Mouse (Mus musculus): ENCODE measurements around the gene Cfap65. TPM values are rescaled to one million over a fixed set of nuclear protein-coding genes. Genes with fewer than 3 reads are reported as not detected.
A peak's percentile ranks its signal among the peaks of the same experiment; 100 is the strongest.

Cfap65 gene
- polyA plus RNA-seq, 1 experiment from 2014 or later: 0.04 TPM

DNA sequence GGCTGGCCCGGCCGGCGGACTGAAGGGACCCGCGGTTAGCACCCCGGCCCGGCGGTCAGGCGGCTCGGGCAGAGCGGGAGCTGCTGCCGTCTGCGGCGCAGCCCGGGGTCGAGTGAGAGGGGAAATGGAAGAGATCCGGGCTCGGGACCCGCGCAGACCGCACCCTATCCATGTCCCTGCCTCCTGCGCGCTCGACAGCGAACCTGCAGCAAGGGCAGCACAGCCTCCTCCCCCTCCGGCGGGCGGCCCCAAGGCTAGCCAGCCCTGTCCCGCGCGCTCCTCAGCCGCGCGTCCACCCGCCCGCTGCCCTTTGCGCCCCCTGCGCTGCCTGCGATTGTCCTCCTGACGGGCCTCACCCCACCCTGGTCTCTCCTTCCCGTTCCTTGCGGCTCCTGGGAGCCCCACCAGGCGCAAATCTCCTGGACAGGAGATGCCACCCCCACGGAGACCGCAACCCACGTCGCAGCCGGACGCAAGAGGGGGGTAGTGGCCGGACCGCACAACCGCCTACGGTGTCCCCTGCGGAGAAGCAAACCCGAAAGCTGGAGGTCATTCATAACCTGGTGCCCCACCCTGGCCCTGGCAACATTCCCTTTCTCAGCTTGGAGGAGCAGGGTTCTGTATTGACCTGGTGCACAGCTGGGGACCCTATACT, 16.3 kb upstream of the Cfap65 start, which contains the start of gene Ihh:
TSS of gene Ihh (minus strand) at position 117 of the 655 bp plus-strand sequence.
- peak within 1 kb of the TSS; percentile 27; the same call in 1 of the 2 replicates for H3K9ac ChIP-seq

GRCm38 (mm10) chr1:74950576-74951490, 15.4 kb upstream of the Cfap65 start:
- Histone ChIP-seq H3K4me3 (peak overlapping the region; percentile 37), H3K27ac (no peak overlapping the region), H3K9ac (peak overlapping the region; percentile 27; the same call in 1 of the 2 replicates), H3K27me3 (peaks cover 97% of the 10 kb centered on the region), H3K4me2 (replicated peaks) (peak overlapping the region; percentile 63), H3K9me3 (no peaks in the 10 kb centered on the region), H3K36me3 (no peaks in the 10 kb centered on the region), H3K4me1 (peaks cover 19% of the 10 kb centered on the region)
- 1% methylated on average over 84 of the region's 84 CpGs for WGBS
- no peak for ATAC-seq (ENCODE audit: insufficient number of reproducible peaks, insufficient read depth, low FRiP score, low TSS enrichment)

More for the DNA sequence above, 16.3 kb upstream of the Cfap65 start, which contains the start of gene Ihh:
- under 1% methylated on average over 43 of the region's 55 CpGs for WGBS
- no peaks in the 10 kb centered on the region for H3K36me3 ChIP-seq
- no peak for ATAC-seq (ENCODE audit: insufficient number of reproducible peaks, insufficient read depth, low FRiP score, low TSS enrichment)
- peaks cover 19% of the 10 kb centered on the region for H3K4me1 ChIP-seq
- no peak within 1 kb of the TSS for H3K27ac ChIP-seq
- H3K4me2 ChIP-seq (replicated peaks): peak within 1 kb of the TSS; percentile 63
- no peaks in the 10 kb centered on the region for H3K9me3 ChIP-seq
- peaks cover 92% of the 10 kb centered on the region for H3K27me3 ChIP-seq
- H3K4me3 ChIP-seq: peak within 1 kb of the TSS; percentile 37

GRCm38 (mm10) chr1:74950066-74950465, 14.7 kb upstream of the Cfap65 start:
- Histone ChIP-seq H3K9me3 (no peaks in the 10 kb centered on the region), H3K27ac (no peak overlapping the region), H3K36me3 (no peaks in the 10 kb centered on the region), H3K4me2 (replicated peaks) (no peak overlapping the region), H3K4me3 (no peak overlapping the region), H3K27me3 (peaks cover 99% of the 10 kb centered on the region), H3K9ac (no peak overlapping the region), H3K4me1 (peaks cover 19% of the 10 kb centered on the region)
- no peak for ATAC-seq (ENCODE audit: insufficient number of reproducible peaks, insufficient read depth, low FRiP score, low TSS enrichment)
- 3% methylated on average over 16 of the region's 16 CpGs for WGBS

- no peak for ATAC-seq (ENCODE audit: insufficient number of reproducible peaks, insufficient read depth, low FRiP score, low TSS enrichment)
Measured at GRCm38 (mm10) chr1:74949666-74950050, 14.3 kb upstream of the Cfap65 start.

DNA sequence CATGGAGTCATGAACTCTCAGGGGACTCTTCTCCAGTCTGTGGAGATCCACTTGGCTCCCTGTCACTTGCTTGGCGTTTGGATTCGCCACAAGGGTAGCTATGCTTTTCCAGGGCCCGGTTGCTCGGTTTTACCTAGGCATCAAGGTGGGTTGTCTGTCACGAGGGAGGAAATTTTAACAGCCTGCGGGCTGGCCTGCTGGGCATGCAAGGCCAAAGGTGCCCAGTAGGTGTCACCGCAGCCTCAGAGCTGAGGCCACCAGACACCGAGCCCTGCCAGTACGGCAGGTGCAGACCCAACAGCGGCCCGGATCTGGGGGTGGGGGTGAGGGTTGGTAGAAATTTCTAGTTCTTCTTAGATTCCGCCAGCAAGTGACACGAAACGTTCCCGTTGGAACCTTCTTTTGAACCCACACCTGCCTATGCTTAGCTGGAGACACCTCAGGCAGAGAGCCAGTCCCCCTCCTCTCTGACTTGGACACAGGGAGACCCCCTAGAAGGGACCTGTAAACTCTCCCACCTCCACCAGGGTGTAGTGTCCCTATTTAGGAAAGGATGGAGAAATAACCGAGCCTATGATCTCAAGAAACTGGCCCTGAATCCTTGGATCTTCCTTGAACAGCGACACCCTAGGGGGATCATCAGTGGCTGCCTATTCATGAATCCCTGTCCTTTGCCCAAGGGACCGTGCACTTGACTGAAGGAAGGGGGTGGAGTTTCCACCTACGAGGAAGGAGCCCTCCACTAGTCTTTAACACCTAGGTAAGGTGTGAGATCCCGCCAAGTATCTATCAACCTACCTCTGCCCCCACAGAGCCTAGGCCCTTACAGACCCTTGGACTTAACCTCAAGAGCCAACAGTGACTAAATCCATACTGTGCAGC, 13.6 kb upstream of the Cfap65 start:
- peaks cover 93% of the 10 kb centered on the region for H3K27me3 ChIP-seq
- no peak overlapping the region for H3K27ac ChIP-seq
- no peaks in the 10 kb centered on the region for H3K36me3 ChIP-seq
- peaks cover 19% of the 10 kb centered on the region for H3K4me1 ChIP-seq
- no peak overlapping the region for H3K9ac ChIP-seq
- WGBS: 3% methylated on average over 20 of the region's 20 CpGs
- no peak overlapping the region for H3K4me3 ChIP-seq
- no peaks in the 10 kb centered on the region for H3K9me3 ChIP-seq
- H3K4me2 ChIP-seq (replicated peaks): no peak overlapping the region
- no peak for ATAC-seq (ENCODE audit: insufficient number of reproducible peaks, insufficient read depth, low FRiP score, low TSS enrichment)

More at GRCm38 (mm10) chr1:74949666-74950050, 14.3 kb upstream of the Cfap65 start:
- Histone ChIP-seq H3K27ac (no peak overlapping the region), H3K4me3 (no peak overlapping the region), H3K27me3 (peaks cover 98% of the 10 kb centered on the region), H3K4me1 (peaks cover 19% of the 10 kb centered on the region), H3K9me3 (no peaks in the 10 kb centered on the region), H3K4me2 (replicated peaks) (no peak overlapping the region), H3K9ac (no peak overlapping the region), H3K36me3 (no peaks in the 10 kb centered on the region)
- WGBS: 4% methylated on average over 24 of the region's 24 CpGs

- peak overlapping the region; percentile 27 for H3K4me3 ChIP-seq
- no peak overlapping the region for H3K9ac ChIP-seq
- WGBS: 1% methylated on average over 41 of the region's 41 CpGs
- H3K27me3 ChIP-seq: peaks cover 85% of the 10 kb centered on the region
- no peak overlapping the region for H3K27ac ChIP-seq
- H3K9me3 ChIP-seq: no peaks in the 10 kb centered on the region
- H3K4me2 ChIP-seq (replicated peaks): peak overlapping the region; percentile 46
- ATAC-seq (ENCODE audit: insufficient number of reproducible peaks, insufficient read depth, low FRiP score, low TSS enrichment): no peak
- H3K4me1 ChIP-seq: peaks cover 19% of the 10 kb centered on the region
- H3K36me3 ChIP-seq: no peaks in the 10 kb centered on the region
Measured at GRCm38 (mm10) chr1:74947986-74948670, 12.7 kb upstream of the Cfap65 start.

DNA sequence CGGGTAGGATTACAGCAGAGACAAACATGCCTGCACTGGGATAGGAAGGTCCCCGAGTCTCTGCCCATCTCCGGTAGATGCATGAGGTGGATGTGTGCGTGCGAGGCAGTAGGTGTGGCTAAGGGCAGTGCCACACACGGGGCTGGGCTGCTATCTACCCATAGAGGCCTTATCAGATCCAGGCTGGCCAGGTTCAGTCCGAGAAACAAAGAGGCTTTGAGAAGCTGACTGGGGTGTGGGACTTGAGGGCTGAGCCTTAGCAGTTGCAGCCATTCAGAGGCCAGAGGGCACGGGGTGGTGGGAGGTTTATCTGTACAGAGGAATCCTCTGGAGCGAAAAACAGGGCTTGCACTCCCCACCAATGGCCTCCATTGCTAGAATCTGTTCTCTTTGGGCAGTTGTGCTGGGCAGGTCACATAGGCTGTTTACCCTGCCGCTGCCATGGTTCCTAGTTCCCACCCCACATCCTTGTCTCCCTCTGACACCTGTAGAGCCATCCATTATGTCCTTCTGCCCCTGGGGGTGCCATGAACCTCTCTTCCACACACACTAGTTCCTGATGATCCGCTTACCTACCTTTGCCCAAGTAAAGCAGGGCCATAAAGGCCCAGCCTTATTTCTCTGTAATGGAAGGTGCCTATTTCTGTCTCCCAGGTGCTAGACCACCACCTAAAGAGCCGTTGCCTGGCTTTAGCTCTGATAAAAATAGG, 6.4 kb upstream of the Cfap65 start:
- Histone ChIP-seq H3K27me3 (peaks cover 49% of the 10 kb centered on the region), H3K9ac (no peak overlapping the region), H3K4me2 (replicated peaks) (no peak overlapping the region), H3K27ac (no peak overlapping the region), H3K4me1 (no peaks in the 10 kb centered on the region), H3K9me3 (no peaks in the 10 kb centered on the region), H3K4me3 (no peak overlapping the region), H3K36me3 (no peaks in the 10 kb centered on the region)
- ATAC-seq (ENCODE audit: insufficient number of reproducible peaks, insufficient read depth, low FRiP score, low TSS enrichment): no peak
- WGBS: 50% methylated on average over 12 of the region's 12 CpGs

DNA sequence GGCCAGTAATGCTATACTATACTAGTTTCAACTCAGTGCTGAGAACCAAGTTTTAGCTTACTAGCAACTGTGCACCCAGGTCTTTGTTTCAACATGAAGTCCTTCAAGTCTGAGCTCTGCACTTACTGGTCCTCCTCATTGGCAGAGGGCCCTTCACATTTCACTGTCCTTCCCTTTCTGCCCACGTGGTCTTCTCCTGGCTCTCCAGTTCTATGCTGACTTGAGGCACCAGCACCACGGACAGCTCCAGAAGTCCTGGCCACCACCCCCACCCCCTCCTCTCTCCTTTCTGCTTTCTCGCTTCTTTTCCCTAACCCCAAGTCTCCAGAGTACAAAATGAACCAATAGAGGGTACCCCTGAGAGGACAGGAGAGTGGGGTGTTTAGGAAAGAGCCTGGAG, 4.4 kb upstream of the Cfap65 start:
- Histone ChIP-seq H3K4me2 (replicated peaks) (no peak overlapping the region), H3K4me1 (no peaks in the 10 kb centered on the region), H3K9ac (no peak overlapping the region), H3K4me3 (no peak overlapping the region), H3K36me3 (no peaks in the 10 kb centered on the region), H3K9me3 (no peaks in the 10 kb centered on the region), H3K27me3 (peaks cover 39% of the 10 kb centered on the region), H3K27ac (no peak overlapping the region)
- 4% methylated on average over 3 of the region's 3 CpGs for WGBS
- ATAC-seq (ENCODE audit: insufficient number of reproducible peaks, insufficient read depth, low FRiP score, low TSS enrichment): no peak

DNA sequence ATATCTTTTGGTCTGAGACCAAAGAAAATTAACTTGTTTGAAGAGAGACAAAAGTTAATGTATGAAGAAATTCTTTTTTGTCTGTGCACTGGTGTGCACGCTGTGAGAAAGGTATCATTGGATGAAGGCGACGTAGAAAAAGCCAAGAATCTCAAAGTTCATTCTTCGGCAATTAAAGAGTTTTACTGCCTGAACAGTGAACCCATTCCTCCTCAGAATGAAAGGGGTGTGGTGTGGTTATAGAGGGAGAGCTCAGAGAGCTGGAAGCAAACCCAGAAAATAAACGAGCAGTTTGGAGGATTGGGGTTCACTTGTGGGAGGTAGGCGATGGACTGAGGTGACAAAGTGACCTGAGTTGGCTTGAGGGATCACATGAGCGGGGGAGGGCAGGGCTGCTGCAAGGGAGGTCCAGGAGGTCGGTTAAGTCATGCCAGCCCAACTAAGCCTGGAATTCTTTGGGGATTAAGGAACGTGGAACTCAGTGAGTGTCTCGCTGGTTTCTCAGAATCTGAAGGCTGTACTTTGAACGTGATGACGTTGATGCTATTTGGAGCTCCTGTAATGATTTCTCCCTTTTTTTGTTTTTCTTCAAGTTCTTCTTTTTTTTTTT, 927 bp upstream of the Cfap65 start:
- H3K4me3 ChIP-seq: no peak overlapping the region
- no peak overlapping the region for H3K9ac ChIP-seq
- no peaks in the 10 kb centered on the region for H3K9me3 ChIP-seq
- no peak overlapping the region for H3K27ac ChIP-seq
- H3K4me1 ChIP-seq: no peaks in the 10 kb centered on the region
- H3K4me2 ChIP-seq (replicated peaks): no peak overlapping the region
- 48% methylated on average over 12 of the region's 12 CpGs for WGBS
- peaks cover 44% of the 10 kb centered on the region for H3K27me3 ChIP-seq
- ATAC-seq (ENCODE audit: insufficient number of reproducible peaks, insufficient read depth, low FRiP score, low TSS enrichment): no peak
- H3K36me3 ChIP-seq: no peaks in the 10 kb centered on the region

DNA sequence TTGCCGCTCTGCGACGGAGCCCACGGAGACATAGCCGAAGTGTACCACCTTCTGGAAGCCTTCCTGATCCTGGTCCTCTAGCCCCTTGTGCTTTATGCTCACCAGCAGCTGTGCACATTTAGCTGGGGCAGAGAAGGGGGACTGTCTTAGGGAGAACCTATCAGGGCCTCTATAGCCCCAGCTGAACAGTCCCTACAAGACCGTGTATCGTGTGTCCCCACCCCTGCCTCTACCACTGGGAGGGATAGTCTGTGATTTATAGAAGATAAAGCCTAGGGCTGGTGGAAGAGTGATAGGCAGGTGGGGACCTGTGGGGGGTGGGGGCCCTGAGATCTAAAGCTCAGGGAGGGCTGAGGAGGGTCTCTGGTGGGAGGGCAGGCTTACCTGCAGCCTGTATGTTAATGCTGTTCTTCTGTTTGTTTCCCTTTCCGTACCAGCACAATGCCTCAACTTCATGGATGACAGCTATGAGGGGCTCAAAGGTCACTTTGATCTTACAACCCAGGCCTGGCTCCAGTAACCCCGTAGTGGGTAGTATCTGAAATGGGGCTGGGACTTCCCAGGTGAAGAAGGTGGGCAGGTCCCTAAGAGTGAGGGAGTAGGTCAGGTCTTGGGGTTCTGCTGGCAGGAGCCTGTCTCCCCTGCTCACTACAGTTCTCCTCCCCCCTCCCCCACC, 7.6 kb downstream of the Cfap65 start:
- ATAC-seq (ENCODE audit: insufficient number of reproducible peaks, insufficient read depth, low FRiP score, low TSS enrichment): no peak
- WGBS: 81% methylated on average over 9 of the region's 9 CpGs
- no peaks in the 10 kb centered on the region for H3K36me3 ChIP-seq
- H3K9ac ChIP-seq: no peak overlapping the region
- H3K27me3 ChIP-seq: peaks cover 31% of the 10 kb centered on the region
- no peak overlapping the region for H3K4me3 ChIP-seq
- H3K4me1 ChIP-seq: no peaks in the 10 kb centered on the region
- no peak overlapping the region for H3K4me2 ChIP-seq (replicated peaks)
- no peak overlapping the region for H3K27ac ChIP-seq
- no peaks in the 10 kb centered on the region for H3K9me3 ChIP-seq

All from embryonic facial prominence, embryonic 12.5 days (tissue).